Mouse (Mus musculus): Measurements from ENCODE around the gene H2-Q1. TPM values are rescaled to one million over a fixed set of nuclear protein-coding genes. Genes with fewer than 3 reads are reported as not detected.
"Not testable (repeated sequence)": the region's sequence is repeated elsewhere in the genome, so short reads cannot be mapped to it uniquely, and the experiment has no call there.

H2-Q1 gene
- polyA plus RNA-seq, 1 experiment = 83.4 TPM

DNA sequence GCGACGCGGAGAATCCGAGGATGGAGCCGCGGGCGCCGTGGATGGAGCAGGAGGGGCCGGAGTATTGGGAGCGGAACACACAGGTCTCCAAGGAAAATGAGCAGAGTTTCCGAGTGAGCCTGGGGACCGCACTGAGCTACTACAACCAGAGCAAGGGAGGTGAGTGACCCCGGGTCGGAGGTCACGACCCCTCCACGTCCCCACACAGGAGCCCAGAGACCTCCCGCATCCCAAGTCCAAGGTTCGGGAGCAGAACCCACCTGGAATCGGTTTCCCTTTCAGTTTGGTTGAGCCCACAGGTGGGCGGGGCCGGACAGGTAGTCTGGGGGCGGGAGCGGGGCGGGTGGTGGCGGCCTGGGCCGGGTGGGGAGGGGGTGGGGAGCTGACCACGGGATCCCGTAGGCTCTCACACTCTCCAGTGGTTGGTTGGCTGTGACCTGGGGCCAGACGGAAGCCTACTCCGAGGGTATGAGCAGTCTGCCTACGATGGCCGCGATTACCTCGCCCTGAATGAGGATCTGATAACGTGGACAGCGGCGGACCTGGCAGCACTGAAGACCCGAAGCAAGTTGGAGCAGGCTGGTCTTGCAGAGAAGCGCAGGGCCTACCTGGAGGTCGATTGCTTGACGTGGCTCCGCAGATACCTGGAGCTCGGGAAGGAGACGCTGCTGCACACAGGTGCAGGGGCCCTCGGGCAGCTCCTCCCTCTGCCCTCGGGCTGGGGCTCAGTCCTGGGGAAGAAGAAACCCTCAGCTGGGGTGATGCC lies 22.7 kb downstream of the H2-Q1 start:
- Histone ChIP-seq H3K27me3 (ENCODE audit: control insufficient read depth, insufficient read depth, low read length) (no peaks in the 10 kb centered on the region), H3K4me3 (ENCODE audit: low read depth, low read length) (peak overlapping the region; percentile 80), H3K4me1 (ENCODE audit: control insufficient read depth, insufficient read depth, insufficient read length, low read length) (peaks cover 3% of the 10 kb centered on the region; the same call in 1 of the 2 replicates), H3K27ac (ENCODE audit: insufficient read depth, low read depth, low read length) (peak overlapping the region; percentile 73), H3K36me3 (ENCODE audit: control insufficient read depth, insufficient read depth, low read length) (peaks cover 8% of the 10 kb centered on the region)
- WGBS = 3% methylated on average over 46 of the region's 46 CpGs
- TF ChIP-seq CTCF (IDR thresholded peaks at IDR 0.05; ENCODE audit: extremely low read depth, insufficient read length, insufficient replicate concordance, low read depth, low read length) (no peak), POLR2A (IDR thresholded peaks at IDR 0.05; ENCODE audit: low read depth, low read length) (peak; percentile 34; the same call in 1 of the 2 replicates)

DNA sequence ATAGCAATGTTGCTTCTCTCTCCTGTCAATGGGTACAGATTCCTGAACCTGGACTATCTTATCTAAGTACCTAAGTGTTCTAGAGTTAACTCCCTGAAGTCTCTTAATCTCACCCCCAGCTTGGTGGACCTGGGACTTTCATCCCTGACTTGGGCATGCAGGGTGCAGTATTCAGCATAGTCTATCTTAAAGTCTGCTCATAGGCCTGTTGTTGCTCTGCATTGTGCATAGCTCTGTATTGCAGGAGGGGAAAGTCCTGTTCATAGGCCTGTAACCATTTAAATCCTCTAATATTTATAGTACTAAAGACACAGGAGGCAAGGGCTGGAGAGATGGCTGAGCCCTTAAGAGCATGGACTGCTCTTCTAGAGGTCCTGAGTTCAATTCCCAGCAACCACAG lies 27.5 kb downstream of the H2-Q1 start:
- peak overlapping the region; percentile 76; the same call in 1 of the 2 replicates for H3K27ac ChIP-seq (ENCODE audit: insufficient read depth, low read depth, low read length)
- not testable (repeated sequence) for H3K4me3 ChIP-seq (ENCODE audit: low read depth, low read length); H3K27me3 ChIP-seq (ENCODE audit: control insufficient read depth, insufficient read depth, low read length); H3K4me1 ChIP-seq (ENCODE audit: control insufficient read depth, insufficient read depth, insufficient read length, low read length); H3K36me3 ChIP-seq (ENCODE audit: control insufficient read depth, insufficient read depth, low read length)

DNA sequence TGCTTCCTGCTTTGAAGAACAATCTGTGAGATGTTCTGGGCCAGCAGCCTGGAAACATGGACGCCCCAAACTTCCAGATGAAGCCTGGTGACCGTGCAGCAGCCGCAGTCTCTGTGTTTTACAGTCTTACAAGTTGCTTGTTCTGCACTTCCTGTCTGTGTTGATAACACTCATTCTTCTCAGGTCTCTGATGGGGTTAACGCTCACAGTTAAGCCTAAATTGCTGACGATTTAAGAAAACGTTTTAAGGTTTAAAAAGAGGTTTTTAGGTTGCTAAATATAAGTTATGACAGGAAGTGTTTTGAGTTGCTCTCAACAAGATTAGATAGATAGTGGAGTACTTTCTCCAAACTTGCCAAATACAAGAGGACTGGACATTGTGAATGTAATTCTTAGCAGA lies 33.1 kb downstream of the H2-Q1 start:
- H3K36me3 ChIP-seq (ENCODE audit: control insufficient read depth, insufficient read depth, low read length); H3K4me1 ChIP-seq (ENCODE audit: control insufficient read depth, insufficient read depth, insufficient read length, low read length); H3K27ac ChIP-seq (ENCODE audit: insufficient read depth, low read depth, low read length); H3K27me3 ChIP-seq (ENCODE audit: control insufficient read depth, insufficient read depth, low read length); H3K4me3 ChIP-seq (ENCODE audit: low read depth, low read length): not testable (repeated sequence)
- WGBS = 48% methylated on average over 6 of the region's 6 CpGs

DNA sequence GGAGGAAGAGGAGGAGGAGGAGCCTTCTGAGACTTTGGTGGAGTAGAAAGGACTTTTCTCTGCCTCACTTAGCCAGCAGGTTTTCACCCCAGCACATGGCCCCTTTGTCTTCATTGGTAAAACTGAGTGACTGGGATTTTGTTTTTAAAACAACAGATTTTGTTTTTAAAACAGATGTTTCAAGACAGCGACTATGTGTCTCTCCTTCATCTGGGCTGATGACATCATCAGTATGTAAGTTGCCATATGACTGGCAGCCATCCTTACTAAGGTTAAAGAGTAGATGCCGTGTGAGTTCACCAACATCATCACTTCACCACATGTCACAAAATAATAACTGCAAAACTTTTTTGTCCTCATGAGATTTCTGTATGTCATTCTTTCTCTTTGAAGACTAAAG lies 33.9 kb downstream of the H2-Q1 start:
- TF ChIP-seq CTCF (IDR thresholded peaks at IDR 0.05; ENCODE audit: extremely low read depth, insufficient read length, insufficient replicate concordance, low read depth, low read length) = no peak
- no peak for TF ChIP-seq POLR2A (IDR thresholded peaks at IDR 0.05; ENCODE audit: low read depth, low read length)
- 0 out of 2 replicates have a peak, but pooled peaks cover 2% of the 10 kb centered on the region for H3K4me1 ChIP-seq (ENCODE audit: control insufficient read depth, insufficient read depth, insufficient read length, low read length)
- no peak overlapping the region for H3K4me3 ChIP-seq (ENCODE audit: low read depth, low read length)
- no peaks in the 10 kb centered on the region for H3K36me3 ChIP-seq (ENCODE audit: control insufficient read depth, insufficient read depth, low read length)
- WGBS = 79% methylated on average over 2 of the region's 2 CpGs
- H3K27ac ChIP-seq (ENCODE audit: insufficient read depth, low read depth, low read length) = no peak overlapping the region
- no peaks in the 10 kb centered on the region for H3K27me3 ChIP-seq (ENCODE audit: control insufficient read depth, insufficient read depth, low read length)

DNA sequence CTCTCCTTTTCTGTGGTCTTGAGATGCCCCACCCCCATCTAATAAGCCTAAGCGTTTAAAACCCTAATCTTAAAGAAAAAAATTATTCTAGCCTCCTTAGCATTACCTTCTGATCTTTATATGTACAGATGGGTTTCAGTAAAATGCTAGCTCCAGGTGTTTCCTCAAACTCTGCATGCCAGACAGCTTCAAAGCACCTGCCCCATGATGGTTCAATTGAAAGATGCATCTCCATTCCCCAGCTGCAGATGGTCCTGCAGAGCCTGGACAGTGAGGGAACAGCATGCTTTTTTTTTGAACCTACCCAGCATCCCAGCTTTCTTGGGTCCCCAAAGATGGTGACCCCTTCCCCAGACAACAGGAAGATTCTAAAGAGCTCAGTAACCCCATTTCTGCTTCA lies 36.9 kb downstream of the H2-Q1 start:
- H3K27me3 ChIP-seq (ENCODE audit: control insufficient read depth, insufficient read depth, low read length) = no peaks in the 10 kb centered on the region
- no peak overlapping the region for H3K27ac ChIP-seq (ENCODE audit: insufficient read depth, low read depth, low read length)
- 31% methylated on average over 1 of the region's 1 CpGs for WGBS
- H3K4me3 ChIP-seq (ENCODE audit: low read depth, low read length) = no peak overlapping the region
- H3K4me1 ChIP-seq (ENCODE audit: control insufficient read depth, insufficient read depth, insufficient read length, low read length) = peaks cover 11% of the 10 kb centered on the region
- H3K36me3 ChIP-seq (ENCODE audit: control insufficient read depth, insufficient read depth, low read length) = no peaks in the 10 kb centered on the region
- no peak for TF ChIP-seq CTCF (IDR thresholded peaks at IDR 0.05; ENCODE audit: extremely low read depth, insufficient read length, insufficient replicate concordance, low read depth, low read length)
- no peak for TF ChIP-seq POLR2A (IDR thresholded peaks at IDR 0.05; ENCODE audit: low read depth, low read length)

DNA sequence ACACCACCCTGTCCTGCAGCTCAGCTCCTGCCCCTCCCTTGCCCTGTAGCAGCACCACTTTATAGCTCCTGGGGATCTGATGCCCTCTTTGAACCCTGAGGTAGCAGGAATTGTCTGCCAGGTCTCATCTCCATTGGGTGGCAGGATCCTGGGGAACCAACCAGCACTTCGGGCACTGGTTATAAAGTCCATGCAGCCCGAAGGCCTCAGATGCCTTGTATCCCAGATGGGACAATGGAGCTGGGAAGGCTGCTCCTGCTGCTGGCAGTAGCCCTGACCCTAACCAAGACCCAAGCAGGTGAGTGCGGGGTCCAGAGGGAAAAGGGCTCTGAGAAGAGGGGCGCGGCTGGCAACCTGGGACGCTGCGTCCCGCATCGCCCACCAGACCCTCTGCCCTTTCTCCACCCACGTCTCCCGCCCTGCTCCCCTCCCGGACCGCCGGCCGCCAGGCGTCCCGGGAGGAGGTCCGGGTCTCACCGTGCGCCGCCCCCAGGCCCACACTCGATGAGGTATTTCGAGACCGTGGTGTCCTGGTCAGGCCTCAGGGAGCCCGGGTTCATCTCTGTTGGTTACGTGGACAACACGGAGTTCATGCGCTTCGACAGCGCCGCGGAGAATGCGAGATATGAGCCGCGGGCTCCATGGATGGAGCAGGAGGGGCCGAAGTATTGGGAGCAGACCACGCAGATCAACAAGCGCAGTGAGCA lies 38.7 kb downstream of the H2-Q1 start:
- 10% methylated on average over 38 of the region's 38 CpGs for WGBS
- Histone ChIP-seq H3K4me1 (ENCODE audit: control insufficient read depth, insufficient read depth, insufficient read length, low read length) (peaks cover 11% of the 10 kb centered on the region), H3K36me3 (ENCODE audit: control insufficient read depth, insufficient read depth, low read length) (peaks cover 4% of the 10 kb centered on the region; the same call in 1 of the 2 replicates), H3K27ac (ENCODE audit: insufficient read depth, low read depth, low read length) (peak overlapping the region; percentile 63), H3K4me3 (ENCODE audit: low read depth, low read length) (peak overlapping the region; percentile 78), H3K27me3 (ENCODE audit: control insufficient read depth, insufficient read depth, low read length) (no peaks in the 10 kb centered on the region)
- TF ChIP-seq CTCF (IDR thresholded peaks at IDR 0.05; ENCODE audit: extremely low read depth, insufficient read length, insufficient replicate concordance, low read depth, low read length) = no peak
- TF ChIP-seq POLR2A (IDR thresholded peaks at IDR 0.05; ENCODE audit: low read depth, low read length) = peak; percentile 96

DNA sequence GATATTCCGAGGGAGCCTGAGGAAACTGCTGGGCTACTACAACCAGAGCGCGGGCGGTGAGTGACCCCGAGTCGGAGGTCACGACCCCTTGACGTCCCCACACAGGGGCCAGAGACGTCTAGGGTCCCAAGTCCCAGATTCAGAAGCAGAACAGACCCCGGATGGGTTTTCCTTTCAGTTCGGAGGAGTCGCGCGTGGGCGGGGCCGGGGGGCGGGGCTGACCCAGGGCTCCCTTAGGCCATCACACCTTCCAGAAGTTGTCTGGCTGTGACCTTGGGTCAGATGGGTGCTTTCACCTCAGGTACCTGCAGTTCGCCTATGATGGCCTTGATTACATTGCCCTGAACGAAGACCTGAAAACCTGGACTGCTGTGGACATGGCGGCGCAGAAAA lies 39.3 kb downstream of the H2-Q1 start:
- TF ChIP-seq CTCF (IDR thresholded peaks at IDR 0.05; ENCODE audit: extremely low read depth, insufficient read length, insufficient replicate concordance, low read depth, low read length) (no peak), POLR2A (IDR thresholded peaks at IDR 0.05; ENCODE audit: low read depth, low read length) (no peak)
- Histone ChIP-seq H3K27me3 (ENCODE audit: control insufficient read depth, insufficient read depth, low read length) (no peaks in the 10 kb centered on the region), H3K4me3 (ENCODE audit: low read depth, low read length) (peak overlapping the region; percentile 78), H3K4me1 (ENCODE audit: control insufficient read depth, insufficient read depth, insufficient read length, low read length) (peaks cover 11% of the 10 kb centered on the region), H3K27ac (ENCODE audit: insufficient read depth, low read depth, low read length) (peak overlapping the region; percentile 63), H3K36me3 (ENCODE audit: control insufficient read depth, insufficient read depth, low read length) (peaks cover 4% of the 10 kb centered on the region; the same call in 1 of the 2 replicates)
- WGBS = 21% methylated on average over 21 of the region's 21 CpGs

Other genes starting within 250 kb of the H2-Q1 start
- 1.3 and 19.4 TPM in 2 replicates for gene Ly6g6e, start 243.5 kb upstream of the H2-Q1 start, polyA plus RNA-seq (2012; rRNA removed)
- 7.2 and 10.7 TPM in 2 replicates for gene Ly6g6d, start 242.3 kb upstream of the H2-Q1 start, polyA plus RNA-seq (2012; rRNA removed)
- 1.2 and 3.8 TPM in 2 replicates for gene Ly6g6f, start 234.8 kb upstream of the H2-Q1 start, polyA plus RNA-seq (2012; rRNA removed)
- 114 and 183 TPM in 2 replicates for gene Abhd16a, start 231.1 kb upstream of the H2-Q1 start, polyA plus RNA-seq (2012; rRNA removed)
- not detected in 2 replicates for gene Ly6g5c, start 212.1 kb upstream of the H2-Q1 start, polyA plus RNA-seq (2012; rRNA removed)
- 0.76 and 1.4 TPM in 2 replicates for gene Ly6g5b, start 205.0 kb upstream of the H2-Q1 start, polyA plus RNA-seq (2012; rRNA removed)
- 10.5 and 25.3 TPM in 2 replicates for gene Gpank1, start 198.9 kb upstream of the H2-Q1 start, polyA plus RNA-seq (2012; rRNA removed)
- gene Csnk2b, start 198.4 kb upstream of the H2-Q1 start, polyA plus RNA-seq (2012; rRNA removed) = 226 and 448 TPM in 2 replicates
- 6.9 and 16.2 TPM in 2 replicates for gene D17H6S53E, start 194.0 kb upstream of the H2-Q1 start, polyA plus RNA-seq (2012; rRNA removed)
- gene Apom, start 188.4 kb upstream of the H2-Q1 start, polyA plus RNA-seq (2012; rRNA removed) = 0.15 and 0.25 TPM in 2 replicates
- gene Bag6, start 185.2 kb upstream of the H2-Q1 start, polyA plus RNA-seq (2012; rRNA removed) = 93.6 and 184 TPM in 2 replicates
- gene Prrc2a, start 155.5 kb upstream of the H2-Q1 start, polyA plus RNA-seq (2012; rRNA removed) = 177 and 352 TPM in 2 replicates
- 0.36 and 1.6 TPM in 2 replicates for gene Aif1, start 144.3 kb upstream of the H2-Q1 start, polyA plus RNA-seq (2012; rRNA removed)
- 11.5 and 18.8 TPM in 2 replicates for gene Lst1, start 132.0 kb upstream of the H2-Q1 start, polyA plus RNA-seq (2012; rRNA removed)
- 26.2 and 32.9 TPM in 2 replicates for gene Ltb, start 126.0 kb upstream of the H2-Q1 start, polyA plus RNA-seq (2012; rRNA removed)
- 0.94 and 1.8 TPM in 2 replicates for gene Tnf, start 118.4 kb upstream of the H2-Q1 start, polyA plus RNA-seq (2012; rRNA removed)
- gene Lta, start 115.1 kb upstream of the H2-Q1 start, polyA plus RNA-seq (2012; rRNA removed) = 0.47 and 0.66 TPM in 2 replicates
- gene Gm16181, start 99.6 kb upstream of the H2-Q1 start, polyA plus RNA-seq (2012; rRNA removed) = 0.22 TPM in 1 of 2 replicates, not detected in the other
- gene Atp6v1g2, start 86.7 kb upstream of the H2-Q1 start, polyA plus RNA-seq (2012; rRNA removed) = 1.0 and 2.8 TPM in 2 replicates
- gene Nfkbil1, start 84.6 kb upstream of the H2-Q1 start, polyA plus RNA-seq (2012; rRNA removed) = 13.7 and 36.3 TPM in 2 replicates
- 95.6 and 194 TPM in 2 replicates for gene Ddx39b, start 78.7 kb upstream of the H2-Q1 start, polyA plus RNA-seq (2012; rRNA removed)
- gene H2-D1, start 57.7 kb upstream of the H2-Q1 start, polyA plus RNA-seq (2012; rRNA removed) = 776 and 1,546 TPM in 2 replicates
- gene H2-Q2, start 21.8 kb downstream of the H2-Q1 start, polyA plus RNA-seq (2012; rRNA removed) = 554 and 1,052 TPM in 2 replicates
- gene H2-Q4, start 59.2 kb downstream of the H2-Q1 start, polyA plus RNA-seq (2012; rRNA removed) = 60.9 and 159 TPM in 2 replicates
- gene H2-Q6, start 104.4 kb downstream of the H2-Q1 start, polyA plus RNA-seq (2012; rRNA removed) = 23.8 and 59.3 TPM in 2 replicates
- 74.1 and 186 TPM in 2 replicates for gene H2-Q7, start 118.8 kb downstream of the H2-Q1 start, polyA plus RNA-seq (2012; rRNA removed)
- 8.5 and 12.0 TPM in 2 replicates for gene H2-Q10, start 149.7 kb downstream of the H2-Q1 start, polyA plus RNA-seq (2012; rRNA removed)
- not detected in 2 replicates for gene Pou5f1, start 185.6 kb downstream of the H2-Q1 start, polyA plus RNA-seq (2012; rRNA removed)
- gene Tcf19, start 196.4 kb downstream of the H2-Q1 start, polyA plus RNA-seq (2012; rRNA removed) = 7.3 and 8.1 TPM in 2 replicates
- gene Cchcr1, start 196.7 kb downstream of the H2-Q1 start, polyA plus RNA-seq (2012; rRNA removed) = 3.2 and 3.5 TPM in 2 replicates
- gene Psors1c2, start 212.8 kb downstream of the H2-Q1 start, polyA plus RNA-seq (2012; rRNA removed) = 0.15 and 0.37 TPM in 2 replicates
- gene Cdsn, start 231.7 kb downstream of the H2-Q1 start, polyA plus RNA-seq (2012; rRNA removed) = 0.08 and 0.39 TPM in 2 replicates
- not detected in 2 replicates for gene 2300002M23Rik, start 247.0 kb downstream of the H2-Q1 start, polyA plus RNA-seq (2012; rRNA removed)

Measured in small intestine, adult 2 months (tissue).